Mouse (Mus musculus): ENCODE measurements around the gene Rasgrp3. TPM values are rescaled to one million over a fixed set of nuclear protein-coding genes. Genes with fewer than 3 reads are reported as not detected.
"Not testable (repeated sequence)": the region's sequence is repeated elsewhere in the genome, so short reads cannot be mapped to it uniquely, and the experiment has no call there.

Gene Rasgrp3
- total RNA-seq, 1 experiment from 2014 or later: 14.6 TPM

DNA sequence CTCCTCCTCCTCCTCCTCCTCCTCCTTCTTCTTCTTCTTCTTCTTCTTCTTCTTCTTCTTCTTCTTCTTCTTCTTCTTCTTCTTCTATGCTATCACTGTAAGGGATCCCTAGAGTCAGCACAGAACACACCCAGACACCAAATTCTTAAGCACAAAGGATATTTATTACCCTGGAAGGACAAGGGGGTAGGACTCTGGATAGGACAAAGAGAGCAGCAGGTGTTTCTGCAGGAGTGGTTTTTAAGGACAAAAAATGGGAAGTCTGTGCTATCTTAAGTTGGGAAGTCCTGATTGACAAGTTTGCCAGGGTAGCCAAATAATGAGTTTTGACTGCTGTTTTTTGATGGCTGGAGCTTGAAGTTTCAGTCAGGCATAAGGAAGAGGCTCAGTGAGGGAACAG, 17.9 kb downstream of the Rasgrp3 start:
- ATAC-seq (replicated peaks; ENCODE audit: insufficient number of reproducible peaks, low FRiP score, low TSS enrichment, poor library complexity, severe bottlenecking): no peak

DNA sequence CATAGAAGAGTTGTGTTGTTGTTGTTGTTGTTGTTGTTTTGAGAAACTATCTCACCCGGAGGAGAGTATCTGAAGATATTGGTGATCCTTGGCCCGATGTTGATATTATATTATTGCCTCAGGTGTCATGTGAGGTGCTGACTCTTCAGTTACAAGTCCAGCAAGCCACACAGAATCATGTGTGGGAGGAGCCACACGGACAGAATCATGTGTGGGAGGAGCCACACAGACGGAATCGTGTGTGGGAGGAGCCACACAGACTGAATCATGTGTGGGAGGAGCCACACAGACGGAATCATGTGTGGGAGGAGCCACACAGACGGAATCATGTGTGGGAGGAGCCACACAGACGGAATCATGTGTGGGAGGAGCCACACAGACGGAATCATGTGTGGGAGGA, 20.4 kb downstream of the Rasgrp3 start:
- ATAC-seq (replicated peaks; ENCODE audit: insufficient number of reproducible peaks, low FRiP score, low TSS enrichment, poor library complexity, severe bottlenecking): not testable (repeated sequence)

DNA sequence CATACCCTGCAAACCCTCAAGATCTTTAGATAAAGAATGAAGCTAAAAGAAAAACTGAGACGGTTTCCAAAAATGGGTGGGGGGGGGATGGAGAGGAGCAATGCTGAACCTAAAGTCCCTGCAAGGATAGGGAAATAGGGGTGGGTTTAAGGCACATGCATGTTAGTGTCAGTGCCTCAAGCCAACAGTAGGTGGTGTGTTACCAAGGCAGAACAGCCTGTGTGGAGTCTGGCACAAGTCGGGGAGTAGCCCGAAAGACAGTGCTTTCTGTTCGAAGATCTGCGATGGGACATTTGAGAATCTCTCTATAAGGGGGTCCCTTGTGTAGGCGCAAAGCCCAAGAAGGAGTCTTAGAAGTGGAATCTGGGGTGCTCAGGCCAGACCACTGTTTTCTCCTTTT, 24.9 kb downstream of the Rasgrp3 start:
- ATAC-seq (replicated peaks; ENCODE audit: insufficient number of reproducible peaks, low FRiP score, low TSS enrichment, poor library complexity, severe bottlenecking): no peak

DNA sequence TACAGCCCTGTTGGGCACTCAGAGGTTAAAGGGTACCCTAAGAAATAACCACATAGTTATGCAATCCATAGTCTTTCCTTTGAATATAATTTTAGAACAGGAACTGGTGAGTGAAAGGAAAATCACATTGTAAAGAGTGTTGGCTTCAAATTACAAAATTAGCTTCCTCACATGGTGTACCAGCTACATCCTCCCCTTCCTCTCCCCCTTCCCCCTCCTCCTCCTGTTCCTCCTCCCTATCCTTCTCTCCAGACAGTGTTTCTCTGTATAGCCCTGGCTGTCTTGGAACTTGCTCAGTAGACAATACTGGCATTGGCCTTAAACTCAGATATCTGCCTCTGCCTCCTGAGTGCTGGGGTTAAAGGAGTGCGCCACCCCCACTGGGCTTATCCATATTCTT, 26.1 kb downstream of the Rasgrp3 start:
- ATAC-seq (replicated peaks; ENCODE audit: insufficient number of reproducible peaks, low FRiP score, low TSS enrichment, poor library complexity, severe bottlenecking): no peak

DNA sequence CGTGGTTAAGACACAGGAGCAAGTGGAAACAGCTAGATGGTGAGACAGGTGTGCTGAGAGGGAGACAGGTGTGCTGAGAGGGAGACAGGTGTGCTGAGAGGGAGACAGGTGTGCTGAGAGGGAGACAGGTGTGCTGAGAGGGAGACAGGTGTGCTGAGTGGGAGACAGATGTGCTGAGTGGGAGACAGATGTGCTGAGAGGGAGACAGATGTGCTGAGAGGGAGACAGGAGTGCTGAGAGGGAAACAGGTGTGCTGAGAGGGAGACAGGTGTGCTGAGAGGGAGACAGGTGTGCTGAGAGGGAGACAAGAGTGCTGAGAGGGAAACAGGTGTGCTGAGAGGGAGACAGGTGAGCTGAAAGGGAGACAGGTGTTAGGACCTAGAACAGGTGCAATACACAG, 27.5 kb downstream of the Rasgrp3 start:
- not testable (repeated sequence) for ATAC-seq (replicated peaks; ENCODE audit: insufficient number of reproducible peaks, low FRiP score, low TSS enrichment, poor library complexity, severe bottlenecking)

DNA sequence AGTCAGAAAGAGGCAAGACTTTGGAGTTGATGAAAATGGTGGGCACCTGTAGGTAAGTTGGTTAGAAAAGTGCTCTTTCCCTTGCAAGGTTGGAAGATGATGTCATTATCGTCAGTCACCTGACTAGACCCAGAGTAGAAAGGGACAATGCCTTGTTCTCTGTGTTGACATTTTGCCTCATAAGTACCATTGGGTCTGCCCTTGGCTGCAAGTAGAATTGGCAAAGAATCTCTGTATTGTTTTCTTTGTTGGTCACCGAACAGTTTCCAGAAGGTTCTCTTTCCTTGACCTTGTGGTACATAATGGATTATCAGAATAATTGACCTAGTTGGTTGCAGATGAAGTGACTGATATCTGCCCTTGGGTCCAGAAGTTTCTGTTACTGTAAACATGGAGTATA, 27.9 kb downstream of the Rasgrp3 start:
- ATAC-seq (replicated peaks; ENCODE audit: insufficient number of reproducible peaks, low FRiP score, low TSS enrichment, poor library complexity, severe bottlenecking): no peak

DNA sequence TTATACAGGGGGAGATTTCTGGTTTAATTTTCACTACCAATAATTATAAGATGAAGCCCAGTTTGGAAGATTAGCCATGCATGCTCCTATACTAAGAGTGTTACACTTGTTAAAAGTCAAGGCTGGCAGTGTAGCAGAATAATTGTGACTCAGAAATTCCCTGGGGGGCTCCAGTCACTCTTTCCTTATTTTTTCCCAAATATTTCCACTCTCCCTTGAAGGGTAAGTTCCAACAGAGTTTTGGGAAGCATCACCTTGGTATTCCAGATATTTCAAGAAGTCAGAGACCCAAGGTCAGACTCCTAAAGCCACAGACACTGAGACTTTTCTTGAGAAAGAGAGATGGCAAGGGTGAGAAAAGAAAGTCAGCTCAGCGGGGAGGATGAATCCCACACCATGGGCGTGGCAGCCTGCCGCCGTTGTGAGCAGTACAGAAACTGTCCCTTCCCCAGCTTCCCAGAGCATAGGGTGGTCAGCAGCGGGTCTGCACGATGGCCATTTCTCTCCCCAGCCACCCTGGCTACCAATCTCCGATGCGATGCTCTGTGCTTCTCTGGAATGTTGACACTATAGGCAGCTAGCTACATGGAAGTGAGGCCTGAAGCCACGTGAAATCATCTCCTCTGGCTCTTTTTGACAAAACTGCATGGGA, 28.8 kb downstream of the Rasgrp3 start:
- no peak for ATAC-seq (replicated peaks; ENCODE audit: insufficient number of reproducible peaks, low FRiP score, low TSS enrichment, poor library complexity, severe bottlenecking)

DNA sequence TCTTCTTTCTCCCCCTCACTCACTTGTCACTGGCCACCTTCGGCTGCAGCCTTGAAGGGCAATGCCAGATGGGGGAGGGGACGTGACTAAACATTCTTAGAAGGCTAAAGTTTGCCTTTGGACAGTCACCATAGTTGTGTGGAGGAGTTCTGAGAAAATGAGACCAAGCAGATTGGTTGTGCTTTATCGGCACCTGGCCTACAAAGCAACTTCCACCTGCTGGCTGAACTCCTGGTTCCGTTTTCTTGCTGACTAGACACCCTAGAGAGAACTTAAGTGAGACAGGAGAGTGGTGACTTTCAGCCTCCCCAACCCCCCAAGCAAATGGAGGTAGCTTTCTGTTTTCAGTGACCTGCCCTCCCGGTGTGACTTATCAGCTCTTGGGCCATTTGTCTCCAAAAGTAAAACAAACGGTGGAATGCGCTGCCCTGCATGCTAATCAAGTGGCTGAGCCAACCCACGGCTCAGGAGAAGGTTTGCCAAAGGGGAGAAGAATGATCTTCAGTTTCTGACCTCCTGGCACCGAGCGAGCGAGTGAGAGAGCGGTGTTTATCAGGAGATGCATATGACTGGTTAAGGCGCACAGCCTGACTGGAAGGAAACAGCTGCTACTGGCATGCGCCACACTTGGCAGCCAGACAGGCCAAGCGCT, 29.4 kb downstream of the Rasgrp3 start:
- ATAC-seq (replicated peaks; ENCODE audit: insufficient number of reproducible peaks, low FRiP score, low TSS enrichment, poor library complexity, severe bottlenecking): peak; percentile 63

DNA sequence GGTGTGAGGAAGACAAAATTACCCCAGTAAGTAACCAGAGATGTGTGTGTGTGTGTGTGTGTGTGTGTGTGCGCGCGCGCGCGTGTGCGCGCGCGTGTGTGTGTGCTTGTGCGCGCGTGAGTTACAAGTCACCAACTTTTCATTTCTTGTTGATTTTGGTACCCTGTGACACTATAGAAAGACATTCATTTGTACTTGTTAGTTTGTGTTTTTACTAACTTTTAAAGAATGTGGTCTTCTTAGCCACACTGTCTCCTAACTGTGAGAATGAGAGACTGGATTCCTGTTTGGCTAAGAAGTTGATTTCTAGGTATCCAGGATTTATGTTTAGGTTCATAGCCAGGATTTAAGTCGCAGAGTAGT, 29.9 kb downstream of the Rasgrp3 start:
- no peak for ATAC-seq (replicated peaks; ENCODE audit: insufficient number of reproducible peaks, low FRiP score, low TSS enrichment, poor library complexity, severe bottlenecking)

DNA sequence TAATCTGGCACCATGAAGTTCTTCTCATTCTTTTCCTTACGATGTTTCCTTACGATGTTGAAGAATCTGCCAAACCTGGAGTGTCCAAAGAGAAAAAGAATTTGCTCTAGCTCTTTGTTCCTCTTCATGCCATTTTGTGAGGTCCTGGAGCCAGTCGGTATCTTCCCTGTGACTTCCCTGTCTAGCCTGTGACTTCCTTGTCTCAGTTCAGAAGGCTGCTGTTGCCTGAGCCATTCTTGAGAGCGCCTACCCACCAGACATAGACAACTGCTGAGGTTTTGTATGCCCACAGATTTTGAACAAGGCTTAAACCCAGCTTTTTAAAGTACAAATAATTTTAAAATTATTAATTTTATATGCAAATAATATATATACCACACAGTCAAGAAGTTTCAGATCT, 31.3 kb downstream of the Rasgrp3 start:
- no peak for ATAC-seq (replicated peaks; ENCODE audit: insufficient number of reproducible peaks, low FRiP score, low TSS enrichment, poor library complexity, severe bottlenecking)

DNA sequence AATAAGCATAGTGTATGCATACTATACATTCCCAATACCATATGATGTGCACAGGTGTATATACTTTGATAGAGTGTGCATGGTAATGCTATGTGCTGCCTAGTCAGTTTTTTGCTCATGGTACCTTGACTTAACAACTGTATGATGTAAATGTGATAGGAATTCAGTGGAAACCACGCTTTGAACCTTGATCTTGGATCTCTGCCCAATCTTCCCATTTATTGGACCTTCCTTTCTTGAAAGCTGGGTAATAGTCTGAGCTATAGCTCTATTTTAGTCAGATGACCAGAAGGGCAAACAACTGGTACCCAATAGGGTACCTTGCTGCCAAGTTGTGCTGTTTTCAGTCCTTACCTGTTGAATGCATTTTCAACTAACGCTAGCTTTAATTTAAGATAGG, 31.8 kb downstream of the Rasgrp3 start:
- no peak for ATAC-seq (replicated peaks; ENCODE audit: insufficient number of reproducible peaks, low FRiP score, low TSS enrichment, poor library complexity, severe bottlenecking)

DNA sequence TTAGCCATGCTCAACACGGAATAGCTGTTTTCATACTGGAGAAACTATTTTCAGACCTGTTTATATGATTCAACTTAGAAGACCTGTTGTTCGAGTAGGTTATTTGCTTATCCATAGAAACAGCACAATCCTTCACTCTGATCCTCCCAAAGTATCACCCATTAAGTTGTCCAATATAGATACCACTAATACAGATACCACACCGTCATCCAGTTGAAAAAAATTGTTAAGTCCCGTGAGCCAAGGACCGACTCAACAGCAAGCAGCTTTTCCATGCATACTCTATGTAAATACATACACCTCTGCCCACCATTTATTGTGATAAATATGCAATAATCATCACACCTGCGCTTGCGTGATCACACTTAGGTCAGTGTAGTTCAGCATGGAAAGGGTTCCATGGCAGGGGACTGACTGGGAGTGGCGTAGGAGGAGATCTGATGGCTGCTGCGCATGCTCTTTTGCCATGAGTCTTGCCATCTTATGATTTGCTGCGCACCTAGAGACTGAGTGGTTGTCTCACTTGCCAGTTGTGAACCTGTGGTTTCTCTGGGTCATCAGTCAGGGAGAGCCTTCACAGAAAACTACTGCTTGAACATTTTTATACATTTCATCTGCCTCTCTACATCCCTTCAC, 32.9 kb downstream of the Rasgrp3 start:
- no peak for ATAC-seq (replicated peaks; ENCODE audit: insufficient number of reproducible peaks, low FRiP score, low TSS enrichment, poor library complexity, severe bottlenecking)

DNA sequence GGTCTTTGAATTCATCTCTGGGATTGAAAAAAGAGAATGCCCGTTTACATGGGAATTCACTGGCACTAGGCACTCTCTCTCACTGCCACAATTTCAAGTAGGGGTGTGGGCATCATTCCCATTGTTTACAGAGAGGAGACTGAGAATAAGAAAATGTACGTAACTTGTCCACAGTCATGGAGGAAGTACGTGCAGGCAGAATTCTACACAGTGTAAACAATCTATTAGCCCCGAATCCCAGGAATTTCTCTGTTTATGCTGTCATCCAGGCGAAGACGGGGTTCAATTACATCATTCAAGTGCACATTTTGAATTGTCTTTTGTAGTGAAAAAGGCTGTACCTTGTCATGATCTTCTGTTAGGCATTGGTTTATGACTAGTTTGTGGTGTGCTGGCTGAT, 34.6 kb downstream of the Rasgrp3 start:
- no peak for ATAC-seq (replicated peaks; ENCODE audit: insufficient number of reproducible peaks, low FRiP score, low TSS enrichment, poor library complexity, severe bottlenecking)

DNA sequence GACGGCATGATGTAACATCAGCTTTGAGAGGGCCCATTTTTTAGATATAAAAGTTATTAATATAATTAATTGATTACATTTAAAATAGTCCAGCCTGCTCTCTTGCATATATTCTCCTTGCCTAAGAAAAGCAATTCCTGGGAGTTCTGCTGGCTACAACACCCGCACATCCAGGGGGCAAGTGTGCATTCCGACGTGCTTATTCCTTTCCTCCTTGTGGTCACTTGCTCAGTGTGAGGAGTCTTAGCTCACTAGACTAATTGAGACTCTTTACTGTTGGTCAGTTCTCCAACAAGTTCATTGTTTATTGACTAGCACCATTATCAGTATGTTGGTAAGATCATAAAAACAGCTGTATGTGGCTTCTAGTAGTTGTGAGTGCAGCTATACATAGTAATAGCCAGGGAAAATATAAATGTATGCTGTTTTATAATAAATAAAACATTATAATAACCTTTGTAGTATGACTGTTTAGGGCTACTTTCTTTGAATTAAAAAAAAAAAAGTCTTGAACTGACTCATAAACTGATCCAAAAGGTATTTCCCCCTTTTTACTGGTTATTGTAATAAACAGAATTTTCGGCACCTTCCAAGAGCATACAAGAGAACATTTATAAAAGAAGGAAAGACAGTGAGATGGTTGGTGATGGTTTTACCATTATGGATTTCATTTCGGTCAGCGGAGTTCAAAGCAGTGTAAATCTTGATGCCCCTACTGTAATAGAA, 35.4 kb downstream of the Rasgrp3 start:
- no peak for ATAC-seq (replicated peaks; ENCODE audit: insufficient number of reproducible peaks, low FRiP score, low TSS enrichment, poor library complexity, severe bottlenecking)

DNA sequence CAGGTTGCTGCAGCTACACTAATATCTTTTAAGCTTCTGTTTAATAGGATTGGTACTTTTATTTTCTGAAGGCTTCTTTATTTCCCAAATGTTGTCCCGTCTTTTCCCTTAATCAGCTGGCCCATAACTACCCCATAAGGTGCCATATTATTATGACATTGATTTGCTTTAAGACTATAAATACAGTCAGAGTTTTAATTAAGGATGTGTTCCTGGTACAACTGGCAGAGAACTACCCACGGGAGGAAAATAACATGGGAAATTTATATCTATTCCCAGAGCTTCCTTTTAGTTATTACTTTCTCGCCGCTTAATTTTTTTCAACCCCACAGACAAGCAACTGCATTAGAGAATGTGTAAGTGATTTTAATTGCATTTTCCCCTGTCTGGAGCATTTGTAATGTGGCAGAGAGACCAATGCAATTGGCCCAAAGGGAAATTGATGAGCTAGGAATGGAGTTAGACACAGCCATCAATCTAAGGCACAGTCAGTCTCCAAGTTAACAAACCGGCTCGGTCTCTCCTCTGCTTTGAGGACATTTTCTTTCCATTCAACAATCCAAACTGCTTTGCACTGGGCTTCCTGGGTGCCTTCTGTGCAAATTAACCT, 36.1 kb downstream of the Rasgrp3 start:
- no peak for ATAC-seq (replicated peaks; ENCODE audit: insufficient number of reproducible peaks, low FRiP score, low TSS enrichment, poor library complexity, severe bottlenecking)

DNA sequence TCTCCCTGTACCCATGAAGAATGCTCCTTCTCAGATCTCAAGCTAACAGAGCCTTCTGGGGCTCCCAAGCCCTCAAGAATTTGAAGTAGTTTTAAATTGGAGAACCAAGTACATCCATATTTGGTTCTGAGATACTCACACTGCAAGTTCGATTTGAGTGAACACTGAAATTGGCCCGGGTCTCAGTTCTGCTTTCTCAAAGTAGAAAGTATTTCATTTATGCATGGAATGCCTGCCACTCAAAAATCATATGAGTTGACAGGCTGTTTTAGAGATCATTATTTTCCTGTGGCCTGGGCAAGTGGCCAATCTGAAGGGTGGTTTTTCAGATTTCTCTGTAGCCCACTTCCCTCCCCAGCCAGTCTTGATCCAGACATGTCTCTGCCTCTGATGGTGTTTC, 36.7 kb downstream of the Rasgrp3 start:
- ATAC-seq (replicated peaks; ENCODE audit: insufficient number of reproducible peaks, low FRiP score, low TSS enrichment, poor library complexity, severe bottlenecking): no peak

DNA sequence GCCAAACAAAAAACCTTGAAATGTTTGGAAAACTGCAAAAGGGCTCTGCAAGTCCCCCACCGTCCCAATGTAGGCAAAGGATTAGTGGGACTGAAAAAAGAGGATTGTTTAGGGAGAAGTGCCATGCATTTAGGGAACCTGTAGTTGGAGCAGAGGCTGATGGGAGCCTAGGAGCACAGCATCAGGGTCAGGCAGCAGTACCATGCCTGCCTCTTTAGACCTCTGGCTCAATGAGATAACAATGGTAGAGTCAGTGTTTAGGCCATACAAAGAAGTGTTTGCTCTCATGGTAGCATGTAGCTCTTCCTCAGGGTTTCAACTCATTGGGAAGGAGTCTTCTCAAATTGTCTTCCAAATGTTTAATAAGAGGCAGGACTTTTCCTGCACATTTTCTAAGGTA, 40.3 kb downstream of the Rasgrp3 start:
- no peak for ATAC-seq (replicated peaks; ENCODE audit: insufficient number of reproducible peaks, low FRiP score, low TSS enrichment, poor library complexity, severe bottlenecking)

DNA sequence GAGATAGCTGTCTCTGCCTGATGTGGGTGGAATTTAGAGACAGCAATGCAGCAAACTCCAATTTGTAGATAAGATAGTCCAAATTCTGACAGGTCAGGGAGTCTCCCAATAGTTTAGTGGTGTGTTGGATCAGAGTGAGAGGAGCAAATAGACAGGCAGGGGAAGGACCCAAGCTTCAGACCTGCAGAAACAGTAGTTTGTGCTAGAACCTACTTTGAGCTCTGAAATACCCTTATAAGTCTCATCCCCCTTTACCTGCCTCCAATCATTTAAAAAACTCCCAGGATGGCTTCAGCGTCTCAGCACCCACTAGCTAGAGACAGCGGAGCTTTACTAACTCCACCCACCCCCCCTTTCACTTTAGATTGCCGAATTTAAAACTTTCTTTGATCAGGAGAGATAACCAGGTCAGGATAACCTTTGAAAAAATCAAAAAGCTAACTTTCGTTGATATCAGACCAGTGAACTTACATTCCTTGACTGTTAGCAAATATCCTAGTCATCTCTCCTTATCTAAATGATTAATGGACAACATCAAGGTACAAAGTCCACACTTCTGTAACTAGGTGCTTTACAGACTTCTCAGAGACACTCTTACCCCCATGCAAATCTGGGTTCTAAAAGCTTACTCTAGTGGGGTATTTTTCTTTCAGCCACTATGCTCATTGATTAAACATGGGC, 41.2 kb downstream of the Rasgrp3 start:
- no peak for ATAC-seq (replicated peaks; ENCODE audit: insufficient number of reproducible peaks, low FRiP score, low TSS enrichment, poor library complexity, severe bottlenecking)

DNA sequence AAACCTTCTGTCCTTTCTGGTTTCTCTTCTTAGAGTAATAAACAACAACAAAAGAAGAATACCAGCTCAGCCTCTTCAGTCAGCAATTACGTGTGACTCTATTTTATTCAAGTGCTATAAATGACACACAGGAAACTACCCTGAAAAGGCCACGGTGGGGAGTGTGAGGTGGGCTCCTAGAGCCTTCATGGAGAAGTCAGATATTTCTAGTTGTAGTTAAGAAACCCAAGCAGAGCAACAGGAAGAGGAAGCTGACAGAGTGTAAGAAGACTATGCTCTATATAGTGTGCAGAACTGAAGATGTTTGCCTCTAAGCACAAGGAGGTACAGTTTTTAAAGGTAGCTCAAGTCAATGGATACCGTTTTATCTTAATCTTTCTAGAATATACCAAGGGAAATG, 42.0 kb downstream of the Rasgrp3 start:
- ATAC-seq (replicated peaks; ENCODE audit: insufficient number of reproducible peaks, low FRiP score, low TSS enrichment, poor library complexity, severe bottlenecking): no peak

All from monocyte, adult 5-6 weeks (primary cell).